Mouse (Mus musculus): ENCODE measurements around the gene Gtpbp10. TPM values are rescaled to one million over a fixed set of nuclear protein-coding genes. Genes with fewer than 3 reads are reported as not detected.

The Gtpbp10 gene
- total RNA-seq (2015) (14.2 and 14.8 TPM in 2 replicates), total RNA-seq (2017) (15.8 and 17.6 TPM in 2 replicates)

- ATAC-seq (ENCODE audit: poor library complexity, severe bottlenecking) = peak; percentile 96
These were observed at the start of gene Gtpbp10 for GRCm38 (mm10) chr5:5559079-5559740. Gene Gtpbp10, minus strand, starts transcription at chr5:5559538.

- ATAC-seq (ENCODE audit: poor library complexity, severe bottlenecking) = no peak
These were observed 28.3 kb upstream of the Gtpbp10 start for GRCm38 (mm10) chr5:5587686-5588085.

GRCm38 (mm10) chr5:5573749-5574317, 14.5 kb upstream of the Gtpbp10 start, which contains the start of gene Gm8773:
Gene Gm8773, plus strand, starts transcription at chr5:5573799.
- peak; percentile 66 for ATAC-seq (ENCODE audit: poor library complexity, severe bottlenecking)

GRCm38 (mm10) chr5:5562435-5562834, 3.1 kb upstream of the Gtpbp10 start:
- no peak for ATAC-seq (ENCODE audit: poor library complexity, severe bottlenecking)

GRCm38 (mm10) chr5:5561041-5561706, 1.8 kb upstream of the Gtpbp10 start:
- ATAC-seq (ENCODE audit: poor library complexity, severe bottlenecking) = no peak

- no peak for ATAC-seq (ENCODE audit: poor library complexity, severe bottlenecking)
These were observed 460 bp upstream of the Gtpbp10 start for GRCm38 (mm10) chr5:5559798-5560197.

GRCm38 (mm10) chr5:5551110-5551509, 8.2 kb downstream of the Gtpbp10 start:
- no peak for ATAC-seq (ENCODE audit: poor library complexity, severe bottlenecking)

- no peak for ATAC-seq (ENCODE audit: poor library complexity, severe bottlenecking)
These were observed 19.0 kb downstream of the Gtpbp10 start for GRCm38 (mm10) chr5:5540385-5540784.

- ATAC-seq (ENCODE audit: poor library complexity, severe bottlenecking) = no peak
These were observed 19.6 kb downstream of the Gtpbp10 start for GRCm38 (mm10) chr5:5539771-5540170.

- ATAC-seq (ENCODE audit: poor library complexity, severe bottlenecking) = no peak
These were observed 23.2 kb downstream of the Gtpbp10 start for GRCm38 (mm10) chr5:5536131-5536530.

GRCm38 (mm10) chr5:5533656-5534420, 25.5 kb downstream of the Gtpbp10 start:
- no peak for ATAC-seq (ENCODE audit: poor library complexity, severe bottlenecking)

GRCm38 (mm10) chr5:5515411-5515810, 43.9 kb downstream of the Gtpbp10 start:
- ATAC-seq (ENCODE audit: poor library complexity, severe bottlenecking) = no peak

GRCm38 (mm10) chr5:5514196-5515076, 44.9 kb downstream of the Gtpbp10 start, which contains the start of gene Cldn12:
Gene Cldn12, minus strand, starts transcription at chr5:5514958.
- ATAC-seq (ENCODE audit: poor library complexity, severe bottlenecking) = peak; percentile 79

- ATAC-seq (ENCODE audit: poor library complexity, severe bottlenecking) = no peak
These were observed 47.9 kb downstream of the Gtpbp10 start for GRCm38 (mm10) chr5:5511401-5511800.

GRCm38 (mm10) chr5:5510989-5511388, 48.3 kb downstream of the Gtpbp10 start:
- ATAC-seq (ENCODE audit: poor library complexity, severe bottlenecking) = no peak

GRCm38 (mm10) chr5:5510304-5510887, 48.9 kb downstream of the Gtpbp10 start:
- ATAC-seq (ENCODE audit: poor library complexity, severe bottlenecking) = no peak

- peak; percentile 12; the same call in 1 of the 2 replicates for ATAC-seq (ENCODE audit: poor library complexity, severe bottlenecking)
These were observed 51.1 kb downstream of the Gtpbp10 start for GRCm38 (mm10) chr5:5508231-5508630.

GRCm38 (mm10) chr5:5507701-5508225, 51.6 kb downstream of the Gtpbp10 start:
- peak; percentile 82 for ATAC-seq (ENCODE audit: poor library complexity, severe bottlenecking)

- ATAC-seq (ENCODE audit: poor library complexity, severe bottlenecking) = no peak
These were observed 54.9 kb downstream of the Gtpbp10 start for GRCm38 (mm10) chr5:5504456-5504855.

Measured in megakaryocyte, adult 5-6 weeks (primary cell).